ENCODE assay signal across 8 mouse cellular contexts in genomic region chr15:100092258-100092657, GRCm38 (mm10). TPM values are rescaled to one million over a fixed set of nuclear protein-coding genes. Genes with fewer than 3 reads are reported as not detected.
A peak's percentile ranks its signal among the peaks of the same experiment; 100 is the strongest.
DNase-seq lines count a peak whose midpoint lies in the region; ATAC-seq lines count a peak whose summit lies in the region.

No protein-coding gene starts in this region.

- no peaks in the 10 kb centered on the region for H3K36me3 ChIP-seq in hindbrain, embryonic 12.5 days
- H3K36me3 ChIP-seq in midbrain, embryonic 15.5 days (replicated peaks) = no peaks in the 10 kb centered on the region

- H3K4me1 ChIP-seq in hindbrain, embryonic 12.5 days = peaks cover 31% of the 10 kb centered on the region
- peaks cover 32% of the 10 kb centered on the region for H3K4me1 ChIP-seq in midbrain, embryonic 15.5 days

- no peaks in the 10 kb centered on the region; the same call in 1 of the 2 replicates for H3K9me3 ChIP-seq in hindbrain, embryonic 12.5 days (replicated peaks)
- H3K9me3 ChIP-seq in midbrain, embryonic 15.5 days = no peaks in the 10 kb centered on the region

- H3K27me3 ChIP-seq in hindbrain, embryonic 12.5 days = no peaks in the 10 kb centered on the region
- H3K27me3 ChIP-seq in midbrain, embryonic 15.5 days (replicated peaks) = no peaks in the 10 kb centered on the region

- 43% methylated on average over 16 of the region's 16 CpGs for WGBS in hindbrain, embryonic 12.5 days
- WGBS in midbrain, embryonic 15.5 days = 59% methylated on average over 16 of the region's 16 CpGs

- peak overlapping the region; percentile 24; the same call in 1 of the 2 replicates for H3K9ac ChIP-seq in hindbrain, embryonic 12.5 days
- H3K9ac ChIP-seq in midbrain, embryonic 15.5 days = no peak overlapping the region

- H3K27ac ChIP-seq in hindbrain, embryonic 12.5 days = peak overlapping the region; percentile 9
- peak overlapping the region; percentile 35; the same call in 1 of the 2 replicates for H3K27ac ChIP-seq in midbrain, embryonic 15.5 days

- no peak for ATAC-seq in hindbrain, embryonic 12.5 days (ENCODE audit: low FRiP score)
- ATAC-seq in midbrain, embryonic 15.5 days (replicated peaks) = peak; percentile 32; the same call in 1 of the 2 replicates

- H3K4me3 ChIP-seq in hindbrain, embryonic 12.5 days = no peak overlapping the region
- H3K4me3 ChIP-seq in midbrain, embryonic 15.5 days = no peak overlapping the region

- no peak overlapping the region for H3K4me2 ChIP-seq in hindbrain, embryonic 12.5 days (replicated peaks)
- no peak overlapping the region for H3K4me2 ChIP-seq in midbrain, embryonic 15.5 days

- peak; percentile 31 to 40 for DNase-seq in kidney, postnatal 4 days
- no peak for DNase-seq in kidney, postnatal 25 days
- peak; percentile 85 for DNase-seq in brain, adult 2 months (ENCODE audit: low read depth, low spot score)
- no peak for DNase-seq in B cell, adult 2 months
- DNase-seq in spleen, postnatal 4 days (ENCODE audit: low spot score in 2 of 2) = no peak
- DNase-seq in urinary bladder, adult 2 months (ENCODE audit: low spot score) = no peak

RNA-seq across cellular contexts. Expression of gene Dip2b, which starts 53.8 kb away (rescaled TPM):
- polyA plus RNA-seq in hindbrain, embryonic 12.5 days (2016; fragmentation: Nextera tagmentation; extraction: Ambion mirVana) = 26.8 and 27.5 TPM in 2 replicates
- 18.9 and 20.2 TPM in 2 replicates for polyA plus RNA-seq in midbrain, embryonic 15.5 days (2015; fragmentation: Nextera tagmentation; extraction: Ambion mirVana)
- polyA plus RNA-seq in urinary bladder, adult 2 months (2012; rRNA removed) = 13.5 and 14.7 TPM in 2 replicates

Comparison
In these comparisons a context has a peak if more than half of its experiments do, and no peak if none do; other contexts are left out.
1. DNase-seq: peak in kidney, postnatal 4 days (2 of 2) and brain, adult 2 months (single experiment); none in kidney, postnatal 25 days (0 of 2), B cell, adult 2 months (0 of 2), spleen, postnatal 4 days (0 of 2) and urinary bladder, adult 2 months (single experiment).